Mouse (Mus musculus): ENCODE measurements at regions not wholly inside any gene's neighbourhood (a gene's known extent, or its start where the extent isn't known, plus 50 kb on each side); places are given as distances from the start of the nearest gene placed in this dataset.

- intact Hi-C loops (cut with DNase I; ENCODE audit: low total_unique reads): no loop called here
- DNase-seq: no peak
Observed at GRCm38 (mm10) chr13:71874986-71875385, 88.5 kb downstream of the Irx1 start.

DNA sequence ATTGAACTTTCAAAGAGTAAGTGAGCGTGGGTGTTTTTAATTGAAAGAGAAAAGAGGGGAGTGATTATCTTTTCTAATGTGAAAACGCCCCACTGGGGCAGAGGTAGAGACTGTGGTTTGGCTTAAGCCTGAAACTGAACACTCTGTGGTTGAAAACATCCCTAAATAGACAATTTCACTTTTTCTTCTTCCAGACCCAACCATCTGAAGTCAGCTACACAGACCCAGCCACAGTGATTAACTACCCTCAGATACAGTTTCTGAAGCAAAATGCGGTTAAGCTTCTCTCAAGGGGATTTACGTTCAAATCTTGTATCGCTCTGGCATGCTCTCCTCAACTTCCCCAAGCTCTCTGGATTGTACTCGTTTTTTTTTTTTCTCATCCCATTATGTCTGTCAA lies 94.8 kb downstream of the Irx1 start:
- DNase-seq: no peak
- intact Hi-C loops (cut with DNase I; ENCODE audit: low total_unique reads): no loop called here

GRCm38 (mm10) chr13:71853426-71854025 lies 110.0 kb downstream of the Irx1 start:
- no peak for DNase-seq
- intact Hi-C loops (cut with DNase I; ENCODE audit: low total_unique reads): no loop called here

GRCm38 (mm10) chr13:71804032-71804958 lies 159.2 kb downstream of the Irx1 start:
- intact Hi-C loops (cut with DNase I; ENCODE audit: low total_unique reads): no loop called here
- no peak for DNase-seq

DNA sequence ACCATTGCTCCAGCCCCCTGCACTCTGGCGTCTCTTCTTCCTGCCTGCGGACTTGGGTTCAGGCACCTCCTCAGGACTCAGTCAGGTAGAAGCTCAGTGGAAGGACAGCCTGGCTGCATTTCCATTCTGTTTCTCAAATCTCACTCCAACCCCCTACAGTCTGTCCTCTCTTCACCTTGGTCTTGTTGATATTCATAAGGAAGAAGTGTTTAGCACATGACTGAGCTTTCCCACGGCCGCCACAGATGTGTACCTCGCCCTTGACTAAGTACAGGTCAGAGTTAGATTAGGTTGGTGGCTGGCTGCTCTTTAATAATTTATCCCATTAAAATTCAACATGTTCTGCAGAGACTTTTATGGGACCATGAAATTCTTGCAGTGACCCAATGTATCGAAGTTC lies 165.2 kb downstream of the Irx1 start:
- intact Hi-C loops (cut with DNase I; ENCODE audit: low total_unique reads): no loop called here
- no peak for DNase-seq

GRCm38 (mm10) chr13:71784740-71785139 lies 178.8 kb downstream of the Irx1 start:
- DNase-seq: peak; percentile 3
- intact Hi-C loops (cut with DNase I; ENCODE audit: low total_unique reads): no loop called here

- intact Hi-C loops (cut with DNase I; ENCODE audit: low total_unique reads): no loop called here
- no peak for DNase-seq
Observed at GRCm38 (mm10) chr13:71747003-71747965, 216.2 kb downstream of the Irx1 start.

DNA sequence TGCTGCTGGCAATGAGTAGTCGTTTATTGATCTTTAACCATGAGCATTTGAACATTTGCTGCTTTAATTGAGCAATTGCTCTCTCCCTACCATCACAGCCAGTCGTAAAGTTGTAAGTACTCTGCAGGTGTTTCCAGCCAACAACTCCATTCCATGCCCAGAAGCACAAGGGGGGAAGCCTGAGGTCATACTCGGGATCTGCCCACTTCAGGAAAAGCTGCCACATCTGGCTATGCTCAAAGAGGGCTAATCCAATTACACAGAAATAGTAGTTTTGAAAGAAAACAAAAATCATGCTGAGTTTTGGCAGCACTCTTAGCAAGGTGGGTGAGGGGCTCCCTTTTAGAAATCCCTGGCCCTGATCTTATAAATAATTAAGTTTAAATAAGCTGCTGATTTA lies 217.0 kb downstream of the Irx1 start:
- DNase-seq: no peak
- intact Hi-C loops (cut with DNase I; ENCODE audit: low total_unique reads): no loop called here

- intact Hi-C loops (cut with DNase I; ENCODE audit: low total_unique reads): no loop called here
- no peak for DNase-seq
Observed at GRCm38 (mm10) chr13:71736821-71737345, 226.6 kb downstream of the Irx1 start.

- intact Hi-C loops (cut with DNase I; ENCODE audit: low total_unique reads): no loop called here
Observed at GRCm38 (mm10) chr13:71734261-71734660, 229.3 kb downstream of the Irx1 start.

GRCm38 (mm10) chr13:71733360-71733759 lies 230.2 kb downstream of the Irx1 start:
- no peak for DNase-seq
- intact Hi-C loops (cut with DNase I; ENCODE audit: low total_unique reads): no loop called here

More at GRCm38 (mm10) chr13:71734261-71734660, 229.3 kb downstream of the Irx1 start:
- no peak for DNase-seq

GRCm38 (mm10) chr13:71732903-71733302 lies 230.6 kb downstream of the Irx1 start:
- intact Hi-C loops (cut with DNase I; ENCODE audit: low total_unique reads): no loop called here
- DNase-seq: no peak

DNA sequence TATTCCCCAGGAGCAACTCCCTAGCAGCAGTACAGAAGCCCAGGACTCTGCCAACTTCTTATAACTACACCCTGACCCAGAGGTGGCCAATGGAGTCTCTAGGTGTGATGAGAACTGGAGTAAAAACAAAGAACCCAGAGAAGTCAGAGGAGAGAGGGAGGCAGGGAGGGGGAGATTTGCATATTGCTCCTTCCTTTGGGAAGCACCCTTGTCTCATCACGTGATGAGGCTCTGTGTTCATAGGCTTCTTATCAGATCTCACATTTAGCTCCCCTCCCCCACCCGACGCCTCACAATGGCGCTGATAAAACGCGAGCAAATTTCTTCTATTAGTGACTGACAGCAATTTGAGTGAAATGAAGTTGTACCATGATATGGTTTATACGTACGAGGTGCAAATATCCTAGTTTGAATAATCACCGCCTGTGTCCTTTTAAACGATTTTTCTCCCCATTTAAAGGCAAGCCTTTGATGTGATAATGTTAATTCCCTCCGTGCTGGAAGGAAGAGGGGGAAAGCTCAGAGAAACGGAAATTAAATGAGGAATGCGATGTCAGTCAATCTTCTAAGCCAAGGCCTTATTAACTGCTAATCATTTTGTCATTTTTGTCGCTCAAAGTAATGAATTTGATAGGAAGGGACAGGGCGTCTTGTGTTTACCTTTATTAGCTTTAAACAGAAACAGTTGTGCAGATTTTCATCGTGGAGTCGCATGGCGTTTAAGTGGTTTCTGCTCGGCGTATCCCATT lies 273.3 kb downstream of the Irx1 start:
- no peak for DNase-seq
- intact Hi-C loops (cut with DNase I; ENCODE audit: low total_unique reads): no loop called here

GRCm38 (mm10) chr13:71689187-71689586 lies 274.3 kb downstream of the Irx1 start:
- intact Hi-C loops (cut with DNase I; ENCODE audit: low total_unique reads): no loop called here
- DNase-seq: no peak

GRCm38 (mm10) chr13:71676081-71676624 lies 287.4 kb downstream of the Irx1 start:
- no peak for DNase-seq
- intact Hi-C loops (cut with DNase I; ENCODE audit: low total_unique reads): no loop called here

DNA sequence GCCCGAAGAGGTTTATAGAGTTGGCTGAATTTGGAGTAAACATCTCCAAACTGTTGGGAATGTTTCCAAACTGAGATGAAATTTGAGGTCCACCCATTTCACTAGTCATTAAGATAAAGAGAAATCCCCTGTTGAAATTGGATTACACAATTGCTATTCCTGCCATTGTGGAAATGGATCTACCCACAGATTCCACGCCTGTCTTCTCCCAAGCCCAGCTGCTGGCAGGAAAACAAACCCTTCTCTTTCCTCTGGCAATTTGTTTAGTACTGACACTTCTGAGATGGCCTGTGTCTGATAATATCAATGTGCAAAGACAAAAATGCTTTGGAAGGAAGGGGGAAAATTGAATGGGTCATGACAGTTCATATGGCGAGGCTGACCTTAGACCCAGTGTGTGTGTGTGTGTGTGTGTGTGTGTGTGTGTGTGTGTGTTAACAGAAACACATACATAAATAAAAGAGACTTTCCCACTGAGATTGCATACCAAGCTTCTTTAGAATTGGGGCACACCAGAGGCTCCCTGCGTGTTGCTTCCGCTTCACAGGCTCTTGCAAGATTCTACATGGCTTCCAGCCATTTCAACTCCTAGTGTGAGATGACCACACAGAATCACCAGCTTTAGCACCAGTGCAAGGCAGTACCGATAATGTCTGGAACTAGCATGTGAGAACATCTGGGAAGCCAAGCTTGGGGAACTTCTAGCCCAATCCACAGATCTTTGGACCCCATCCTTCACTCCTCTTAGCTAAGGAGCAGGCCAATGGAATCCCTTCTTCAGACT lies 293.4 kb downstream of the Irx1 start:
- intact Hi-C loops (cut with DNase I; ENCODE audit: low total_unique reads): no loop called here
- peak; percentile 38 for DNase-seq

DNA sequence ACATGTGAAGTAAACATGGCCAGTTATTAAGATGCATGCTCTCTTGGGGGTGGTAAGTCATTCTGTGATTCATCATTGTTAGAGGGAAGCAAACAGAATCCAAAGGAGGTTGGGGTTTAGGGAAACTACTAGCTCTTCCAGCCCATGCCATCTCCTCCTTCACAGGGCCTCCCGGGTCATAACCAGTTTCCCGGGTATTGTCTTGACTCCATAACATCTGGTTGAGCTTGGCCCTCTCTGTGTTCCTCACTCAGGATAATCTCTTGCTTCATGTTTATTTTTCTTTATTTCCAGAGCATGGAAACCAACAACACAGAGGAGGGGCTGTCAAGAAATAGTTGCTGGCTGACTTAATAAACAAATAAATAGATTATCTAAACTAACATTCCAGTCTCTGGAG lies 295.3 kb downstream of the Irx1 start:
- DNase-seq: no peak
- intact Hi-C loops (cut with DNase I; ENCODE audit: low total_unique reads): no loop called here

Data from gastrocnemius, postnatal 14 days (tissue).